Mouse (Mus musculus) splenic B cell, adult 2 months (primary cell): ENCODE measurements around the gene Ift43.

Experiments
- DNase-seq: peaks from one replicate; pipeline ENCODE4 v3.0.0-alpha.2; 2011; ENCODE audit warnings: low read depth, low spot score
- H3K27me3 ChIP-seq: 2 replicates; pipeline ENCODE4 v1.6.1; 2012; ENCODE audit warnings: mild to moderate bottlenecking, low read length, moderate library complexity, mixed read lengths; ENCODE audit not compliant: control insufficient read depth, poor library complexity, insufficient read depth, severe bottlenecking
- H3K36me3 ChIP-seq: 2 replicates; pipeline ENCODE4 v1.6.1; 2012; ENCODE audit warnings: mild to moderate bottlenecking, low read length, moderate library complexity, mixed read lengths; ENCODE audit not compliant: control insufficient read depth, poor library complexity, insufficient read depth, severe bottlenecking

Ift43 gene

GRCm38 (mm10) chr12:86161436-86161835 lies 79.1 kb downstream of the Ift43 start:
- Histone ChIP-seq H3K27me3 (no peaks in the 10 kb centered on the region), H3K36me3 (no peaks in the 10 kb centered on the region)
- no peak for DNase-seq

- Histone ChIP-seq H3K36me3 (no peaks in the 10 kb centered on the region), H3K27me3 (no peaks in the 10 kb centered on the region)
- no peak for DNase-seq
Measured at GRCm38 (mm10) chr12:86161942-86162341, 79.6 kb downstream of the Ift43 start.

- no peaks in the 10 kb centered on the region for H3K27me3 ChIP-seq
- no peaks in the 10 kb centered on the region for H3K36me3 ChIP-seq
- DNase-seq: no peak
Measured at GRCm38 (mm10) chr12:86162890-86163816, 80.8 kb downstream of the Ift43 start.

GRCm38 (mm10) chr12:86166244-86166643 lies 83.9 kb downstream of the Ift43 start:
- H3K27me3 ChIP-seq: no peaks in the 10 kb centered on the region
- DNase-seq: no peak
- H3K36me3 ChIP-seq: no peaks in the 10 kb centered on the region

- Histone ChIP-seq H3K36me3 (no peaks in the 10 kb centered on the region), H3K27me3 (no peaks in the 10 kb centered on the region)
- no peak for DNase-seq
Measured at GRCm38 (mm10) chr12:86167075-86167474, 84.7 kb downstream of the Ift43 start.

- H3K36me3 ChIP-seq: no peaks in the 10 kb centered on the region
Measured at GRCm38 (mm10) chr12:86168712-86169111, 86.4 kb downstream of the Ift43 start.

GRCm38 (mm10) chr12:86169195-86169594 lies 86.9 kb downstream of the Ift43 start:
- DNase-seq: no peak
- Histone ChIP-seq H3K36me3 (no peaks in the 10 kb centered on the region), H3K27me3 (no peaks in the 10 kb centered on the region)

More at GRCm38 (mm10) chr12:86168712-86169111, 86.4 kb downstream of the Ift43 start:
- DNase-seq: no peak
- no peaks in the 10 kb centered on the region for H3K27me3 ChIP-seq

DNA sequence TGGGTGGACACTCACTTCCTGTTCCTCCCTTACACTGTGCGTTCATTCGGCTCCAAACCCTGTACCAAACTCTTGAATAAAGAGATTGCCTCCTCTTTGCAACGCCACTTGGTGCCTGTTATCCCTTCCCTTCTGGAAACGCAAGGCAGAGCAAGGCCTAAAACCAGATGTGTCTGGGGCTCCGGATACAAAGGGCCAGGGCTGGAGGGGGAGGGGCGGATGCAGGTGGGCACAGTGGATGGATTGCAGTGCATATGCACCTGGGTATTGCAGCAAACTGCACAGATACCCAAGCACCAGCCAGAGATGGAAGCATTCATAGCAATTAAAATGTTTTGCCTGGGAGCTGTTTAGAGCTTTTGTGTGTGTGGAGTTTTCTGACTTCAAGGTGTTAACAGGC lies 91.0 kb downstream of the Ift43 start:
- DNase-seq: no peak
- no peaks in the 10 kb centered on the region for H3K27me3 ChIP-seq
- H3K36me3 ChIP-seq: no peaks in the 10 kb centered on the region

- Histone ChIP-seq H3K27me3 (no peaks in the 10 kb centered on the region), H3K36me3 (no peaks in the 10 kb centered on the region)
- no peak for DNase-seq
Measured at GRCm38 (mm10) chr12:86174369-86174768, 92.0 kb downstream of the Ift43 start.

DNA sequence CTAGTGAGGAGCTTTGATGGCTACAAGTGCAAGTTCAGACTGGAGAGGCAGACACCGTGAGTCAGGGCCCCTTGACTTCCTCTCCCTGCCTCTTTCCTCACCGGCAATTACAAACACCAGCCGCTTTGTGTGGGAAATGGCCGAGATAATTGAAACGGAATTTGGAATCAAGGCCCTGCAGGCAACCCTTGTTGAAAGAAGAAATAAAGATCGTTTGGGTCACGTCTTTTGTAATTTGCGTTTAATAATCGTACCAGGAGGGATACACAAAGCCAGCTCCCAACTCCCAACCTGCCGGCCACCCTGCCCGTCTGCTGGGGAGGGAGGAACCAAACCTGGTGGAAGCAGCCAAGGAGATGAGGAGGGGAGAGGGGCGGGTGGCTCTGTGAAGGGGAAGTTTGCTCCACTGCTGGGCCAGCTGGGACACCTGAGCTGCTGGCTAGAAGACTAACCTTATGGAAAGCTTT lies 93.2 kb downstream of the Ift43 start:
- Histone ChIP-seq H3K36me3 (no peaks in the 10 kb centered on the region), H3K27me3 (no peaks in the 10 kb centered on the region)
- DNase-seq: no peak

GRCm38 (mm10) chr12:86176675-86177339 lies 94.5 kb downstream of the Ift43 start:
- DNase-seq: no peak
- Histone ChIP-seq H3K27me3 (no peaks in the 10 kb centered on the region), H3K36me3 (no peaks in the 10 kb centered on the region)

DNA sequence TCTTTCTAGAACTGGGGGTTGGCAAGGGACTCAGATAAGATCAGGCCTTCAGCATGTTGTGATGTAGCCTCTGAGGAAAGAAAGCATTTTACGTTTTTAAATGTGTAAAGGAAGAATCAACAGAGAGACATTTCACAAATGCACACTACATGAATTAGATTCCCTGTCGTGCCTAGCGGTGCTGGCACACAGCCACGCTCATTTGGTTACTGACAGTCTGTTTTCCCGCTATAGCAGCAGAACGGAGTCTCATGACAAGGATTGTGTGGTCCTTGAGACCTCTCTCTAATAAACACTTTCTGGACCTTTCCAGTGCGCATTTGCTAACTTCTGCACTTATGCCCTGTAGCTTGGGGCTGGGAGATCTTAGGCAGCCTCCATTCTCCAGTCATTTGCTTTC lies 96.9 kb downstream of the Ift43 start:
- Histone ChIP-seq H3K36me3 (no peaks in the 10 kb centered on the region), H3K27me3 (no peaks in the 10 kb centered on the region)
- DNase-seq: no peak

DNA sequence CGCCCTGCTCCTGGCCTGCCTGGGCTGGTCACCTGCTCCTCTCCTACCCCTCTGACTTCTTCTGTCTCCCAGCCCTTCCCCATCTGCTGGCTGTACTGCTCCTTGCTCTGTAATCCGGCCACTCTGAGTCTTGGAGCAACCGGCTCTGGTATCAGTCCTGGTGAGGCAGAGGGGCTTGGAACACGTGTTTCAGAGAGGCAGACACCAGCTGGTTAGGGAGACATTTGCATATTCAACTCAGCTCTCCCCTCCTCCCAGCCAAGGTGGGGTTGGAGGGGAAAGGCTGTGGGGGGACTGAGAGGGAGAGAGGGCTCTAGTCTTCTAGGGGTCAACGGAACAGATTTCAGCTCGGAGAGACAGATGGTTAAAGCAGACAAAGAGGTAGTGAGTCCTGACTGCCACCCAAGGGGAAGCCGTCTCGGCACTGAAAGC lies 99.0 kb downstream of the Ift43 start:
- no peak for DNase-seq
- no peaks in the 10 kb centered on the region for H3K36me3 ChIP-seq

GRCm38 (mm10) chr12:86181879-86182278 lies 99.5 kb downstream of the Ift43 start:
- no peaks in the 10 kb centered on the region for H3K36me3 ChIP-seq

More for the DNA sequence above, 99.0 kb downstream of the Ift43 start:
- no peaks in the 10 kb centered on the region for H3K27me3 ChIP-seq

DNA sequence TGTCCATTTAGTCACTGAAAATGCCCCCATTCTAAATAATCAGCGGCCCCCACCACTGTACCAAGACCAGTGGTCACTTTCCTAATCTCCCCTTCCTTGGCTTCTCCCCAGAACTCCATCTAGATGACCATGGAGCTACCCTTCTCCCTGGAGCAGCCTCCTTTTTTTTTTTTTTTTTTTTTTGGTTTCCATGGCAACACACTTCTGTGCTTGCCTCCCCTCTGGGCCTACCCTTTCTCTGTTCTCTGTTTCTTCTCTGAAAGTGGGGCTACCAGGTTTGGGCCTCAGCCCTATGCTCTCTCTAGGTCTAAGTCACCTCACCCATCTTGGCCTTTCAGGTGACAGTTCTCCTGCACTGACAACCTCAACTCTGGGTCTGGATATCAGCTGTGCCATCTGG lies 100.1 kb downstream of the Ift43 start:
- no peaks in the 10 kb centered on the region for H3K27me3 ChIP-seq
- no peaks in the 10 kb centered on the region for H3K36me3 ChIP-seq
- DNase-seq: no peak

More at GRCm38 (mm10) chr12:86181879-86182278, 99.5 kb downstream of the Ift43 start:
- DNase-seq: no peak
- no peaks in the 10 kb centered on the region for H3K27me3 ChIP-seq
